Mouse (Mus musculus) small intestine, adult 2 months (tissue): Measurements from ENCODE around the gene Farsa. TPM values are rescaled to one million over a fixed set of nuclear protein-coding genes. Genes with fewer than 3 reads are reported as not detected.
"Not testable (repeated sequence)": the region's sequence is repeated elsewhere in the genome, so short reads cannot be mapped to it uniquely, and the experiment has no call there.

ENCODE experiments used
- H3K27ac ChIP-seq: fragments of 200-500 bp; 2 replicates; pipeline ENCODE4 v1.5.1; 2012; ENCODE audit warnings: low read depth, low read length, control low read depth, inconsistent platforms; ENCODE audit not compliant: insufficient read depth
- H3K27me3 ChIP-seq: fragments of 200-500 bp; 2 replicates; pipeline ENCODE4 v1.6.1; 2012; ENCODE audit warnings: mild to moderate bottlenecking, moderate library complexity, low read length, inconsistent platforms; ENCODE audit not compliant: control insufficient read depth, insufficient read depth
- H3K36me3 ChIP-seq: fragments of 200-500 bp; 2 replicates; pipeline ENCODE4 v1.6.1; 2012; ENCODE audit warnings: mild to moderate bottlenecking, low read length, control low read depth, inconsistent platforms; ENCODE audit not compliant: control insufficient read depth, insufficient read depth
- H3K4me1 ChIP-seq: fragments of 200-500 bp; 2 replicates; pipeline ENCODE4 v1.6.1; 2012; ENCODE audit warnings: low read length, inconsistent platforms, mixed read lengths; ENCODE audit not compliant: control insufficient read depth, insufficient read depth, insufficient read length
- H3K4me3 ChIP-seq: fragments of 200-500 bp; 2 replicates; pipeline ENCODE4 v1.5.1; 2012; ENCODE audit warnings: low read depth, mild to moderate bottlenecking, control low read depth, inconsistent platforms, low read length, moderate library complexity
- CTCF ChIP-seq: fragments of 200-500 bp; IDR thresholded peaks from 2 replicates; pipeline ENCODE4 v1.5.1; 2012; ENCODE audit warnings: low read depth, mild to moderate bottlenecking, control low read depth, inconsistent platforms, low read length, moderate library complexity, mixed read lengths; ENCODE audit not compliant: insufficient replicate concordance, insufficient read length; ENCODE audit errors: extremely low read depth
- POLR2A ChIP-seq: fragments of 200-500 bp; IDR thresholded peaks from 2 replicates; pipeline ENCODE4 v1.6.1; 2012; ENCODE audit warnings: low read depth, mild to moderate bottlenecking, control low read depth, inconsistent platforms, low read length, moderate library complexity
- WGBS: fragments of 180-500 bp; shearing (Covaris S2); methylation state at CpG from one replicate; pipeline ENCODE4 v1.1.7; 2018; 5-methylcytosine and 5-hydroxymethylcytosine counted together
- polyA plus RNA-seq: library from polyadenylated mRNA; depleted of rRNA; stranded (reverse); fragments of >200 nt; gene quantifications from 2 replicates; pipeline ENCODE4 v1.2.3, GENCODE M21; 2012

Farsa gene
- polyA plus RNA-seq, 1 experiment: 29.1 TPM

GRCm38 (mm10) chr8:84814240-84814554, 42.6 kb upstream of the Farsa start:
- TF ChIP-seq CTCF (no peak), POLR2A (no peak)
- no peaks in the 10 kb centered on the region for H3K36me3 ChIP-seq
- 83% methylated on average over 11 of the region's 11 CpGs for WGBS
- H3K4me1 ChIP-seq: no peaks in the 10 kb centered on the region; the same call in 1 of the 2 replicates
- H3K27ac ChIP-seq: no peak overlapping the region
- H3K27me3 ChIP-seq: peaks cover 5% of the 10 kb centered on the region; the same call in 1 of the 2 replicates
- no peak overlapping the region for H3K4me3 ChIP-seq

DNA sequence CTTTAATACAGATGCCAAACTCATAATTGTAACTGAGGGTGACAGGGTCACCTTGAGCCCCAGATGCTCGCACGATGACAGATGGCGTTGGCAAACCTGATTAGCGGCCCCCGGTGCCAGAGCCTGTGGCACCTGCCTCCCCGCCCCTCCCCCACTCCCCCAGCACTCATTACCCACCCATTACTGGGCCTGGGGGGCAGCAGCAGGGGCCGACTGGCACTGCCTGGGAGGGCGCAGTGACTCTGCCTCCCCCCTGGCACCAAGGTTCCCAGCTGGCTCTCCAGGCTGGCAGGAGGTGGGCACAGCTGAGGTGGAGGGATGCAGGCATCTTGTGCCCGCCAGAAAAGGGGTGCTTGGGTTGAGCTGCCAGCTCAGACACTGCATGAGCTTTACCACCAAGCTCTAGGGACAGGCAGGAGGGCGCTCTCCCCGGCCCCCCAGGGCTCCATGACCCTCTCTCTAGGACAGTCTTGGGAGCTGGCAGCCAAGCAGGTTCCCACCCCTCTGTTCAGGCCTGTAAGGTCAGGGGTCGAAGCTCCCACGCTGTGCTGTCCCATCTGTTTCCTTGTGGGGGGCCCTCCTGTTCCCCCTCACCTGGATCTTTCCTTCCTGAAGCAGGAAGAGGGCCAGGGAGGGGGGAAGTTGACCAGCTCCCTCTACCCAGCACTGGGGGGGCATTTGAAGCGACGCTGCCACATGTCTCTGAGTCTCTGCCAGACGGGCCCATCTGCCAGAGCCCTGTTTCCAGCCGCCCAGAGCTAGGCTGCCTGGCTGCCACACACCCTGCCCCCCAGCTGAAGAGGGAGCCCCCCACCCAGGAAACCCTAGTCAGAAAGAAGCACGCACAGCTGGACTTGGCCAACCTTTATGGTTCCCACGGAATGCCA, 42.0 kb upstream of the Farsa start:
- 33% methylated on average over 19 of the region's 19 CpGs for WGBS
- H3K4me1 ChIP-seq: no peaks in the 10 kb centered on the region; the same call in 1 of the 2 replicates
- no peaks in the 10 kb centered on the region for H3K36me3 ChIP-seq
- H3K27me3 ChIP-seq: peaks cover 5% of the 10 kb centered on the region; the same call in 1 of the 2 replicates
- TF ChIP-seq CTCF (no peak), POLR2A (no peak)
- H3K27ac ChIP-seq: no peak overlapping the region
- H3K4me3 ChIP-seq: no peak overlapping the region

- no peaks in the 10 kb centered on the region; the same call in 1 of the 2 replicates for H3K4me1 ChIP-seq
- H3K27ac ChIP-seq: no peak overlapping the region
- H3K36me3 ChIP-seq: no peaks in the 10 kb centered on the region
- peak; percentile 92; the same call in 1 of the 2 replicates for TF ChIP-seq CTCF
- TF ChIP-seq POLR2A: no peak
- WGBS: 14% methylated on average over 9 of the region's 9 CpGs
- H3K27me3 ChIP-seq: peaks cover 5% of the 10 kb centered on the region; the same call in 1 of the 2 replicates
- H3K4me3 ChIP-seq: no peak overlapping the region
Observed at GRCm38 (mm10) chr8:84815547-84815946, 41.2 kb upstream of the Farsa start.

DNA sequence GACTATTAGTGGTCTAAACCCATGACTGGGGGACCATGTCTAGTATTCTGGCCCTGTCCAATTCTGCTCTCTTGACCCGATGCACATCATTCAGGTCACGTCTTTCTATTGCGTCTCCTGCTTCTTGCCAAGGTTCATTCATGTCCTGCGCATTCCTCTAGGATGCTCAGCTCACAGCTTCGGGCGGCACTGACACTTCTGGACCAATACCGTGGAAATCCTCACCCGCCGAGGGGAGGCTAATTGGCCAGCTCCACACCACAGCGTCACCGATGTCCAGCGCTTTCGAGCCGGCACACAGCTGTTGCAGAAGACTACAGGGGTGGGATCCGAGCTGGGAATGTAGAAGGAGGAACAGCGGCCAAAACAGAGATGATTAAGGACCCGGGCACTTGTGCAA, 40.7 kb upstream of the Farsa start:
- no peak overlapping the region for H3K4me3 ChIP-seq
- H3K27ac ChIP-seq: no peak overlapping the region
- H3K27me3 ChIP-seq: peaks cover 3% of the 10 kb centered on the region; the same call in 1 of the 2 replicates
- TF ChIP-seq CTCF (no peak), POLR2A (no peak)
- H3K4me1 ChIP-seq: no peaks in the 10 kb centered on the region; the same call in 1 of the 2 replicates
- no peaks in the 10 kb centered on the region for H3K36me3 ChIP-seq
- 81% methylated on average over 17 of the region's 17 CpGs for WGBS

DNA sequence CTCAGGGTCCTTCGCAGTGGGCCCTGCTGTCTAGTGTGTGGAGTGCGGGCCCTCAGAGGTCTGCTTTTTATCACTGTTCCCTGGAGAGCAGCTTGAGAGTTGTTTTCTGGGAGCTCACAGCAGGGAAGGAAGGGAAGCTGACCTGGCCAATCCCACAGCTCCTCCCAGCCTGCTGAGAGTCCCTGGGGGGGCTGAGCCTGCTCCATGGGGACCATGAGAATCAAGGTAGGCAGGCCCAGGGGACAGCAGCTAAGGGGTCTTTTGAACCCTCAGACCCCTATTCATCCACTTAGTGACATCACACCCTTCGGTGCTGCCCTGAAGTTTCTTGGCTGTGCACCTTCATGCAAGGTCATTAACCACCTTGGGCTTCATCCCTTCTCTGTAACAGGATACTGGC, 34.1 kb upstream of the Farsa start, which contains the start of gene Dand5:
Gene Dand5 (minus strand): TSS at position 101 of the 400 bp plus-strand sequence.
- no peak for TF ChIP-seq POLR2A
- Histone ChIP-seq H3K27me3 (no peaks in the 10 kb centered on the region), H3K36me3 (no peaks in the 10 kb centered on the region), H3K4me1 (peaks cover 4% of the 10 kb centered on the region), H3K27ac (no peak within 1 kb of the TSS), H3K4me3 (no peak within 1 kb of the TSS)
- 76% methylated on average over 3 of the region's 3 CpGs for WGBS

DNA sequence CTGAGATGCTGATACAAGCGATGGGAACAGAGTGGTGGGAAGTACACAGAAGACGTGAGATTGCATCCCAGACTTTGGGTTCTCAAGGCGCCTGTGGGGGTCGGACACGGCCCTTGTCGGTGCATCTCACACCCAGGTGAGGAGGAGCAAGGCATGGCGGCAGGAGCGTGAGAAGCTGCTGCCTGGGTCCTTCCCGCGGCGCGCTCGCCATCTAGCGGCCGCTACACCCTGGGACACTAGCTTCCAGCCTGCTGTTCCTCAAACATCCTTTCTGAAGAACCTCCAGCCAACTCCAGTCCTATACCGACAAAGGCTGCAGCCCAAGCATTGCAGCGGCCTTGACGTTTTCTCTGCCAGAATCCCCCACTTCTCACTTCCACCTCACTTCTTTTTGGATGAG, 33.1 kb upstream of the Farsa start:
- H3K4me3 ChIP-seq: no peak overlapping the region
- H3K27me3 ChIP-seq: no peaks in the 10 kb centered on the region
- peak; percentile 79 for TF ChIP-seq CTCF
- no peak for TF ChIP-seq POLR2A
- H3K36me3 ChIP-seq: no peaks in the 10 kb centered on the region
- peaks cover 4% of the 10 kb centered on the region for H3K4me1 ChIP-seq
- H3K27ac ChIP-seq: no peak overlapping the region
- WGBS: 1% methylated on average over 18 of the region's 18 CpGs

DNA sequence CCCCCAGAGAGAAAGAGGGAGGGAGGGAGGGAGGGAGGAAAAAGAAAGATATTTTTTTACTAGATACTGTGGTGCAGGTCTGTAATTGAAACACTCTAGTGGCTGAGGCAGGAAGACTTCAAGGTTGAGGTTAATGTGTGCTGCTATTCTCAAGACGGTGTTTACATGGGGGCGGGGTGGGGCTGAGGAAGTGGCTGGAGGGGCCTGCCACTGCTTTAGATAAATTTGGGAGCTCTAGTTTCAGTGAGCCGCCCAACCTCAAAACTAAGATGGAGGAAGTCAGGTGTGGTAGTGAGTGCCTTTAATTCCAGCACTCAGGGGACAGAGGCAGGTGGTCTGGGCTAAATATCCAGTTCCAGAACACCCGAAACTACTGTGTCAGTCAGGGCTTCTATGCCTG, 31.2 kb upstream of the Farsa start:
- Histone ChIP-seq H3K4me1 (peaks cover 4% of the 10 kb centered on the region), H3K27me3 (no peaks in the 10 kb centered on the region), H3K4me3 (no peak overlapping the region), H3K36me3 (no peaks in the 10 kb centered on the region), H3K27ac (peak overlapping the region; percentile 31; the same call in 1 of the 2 replicates)
- 57% methylated on average over 4 of the region's 4 CpGs for WGBS
- TF ChIP-seq POLR2A (no peak), CTCF (no peak)

GRCm38 (mm10) chr8:84826518-84826917, 30.3 kb upstream of the Farsa start:
- H3K4me3 ChIP-seq, H3K27me3 ChIP-seq, H3K36me3 ChIP-seq, H3K27ac ChIP-seq, H3K4me1 ChIP-seq: not testable (repeated sequence)
- WGBS: 77% methylated on average over 2 of the region's 2 CpGs
